31 mouse cellular contexts compared by ENCODE assay signal in the genomic region with DNA sequence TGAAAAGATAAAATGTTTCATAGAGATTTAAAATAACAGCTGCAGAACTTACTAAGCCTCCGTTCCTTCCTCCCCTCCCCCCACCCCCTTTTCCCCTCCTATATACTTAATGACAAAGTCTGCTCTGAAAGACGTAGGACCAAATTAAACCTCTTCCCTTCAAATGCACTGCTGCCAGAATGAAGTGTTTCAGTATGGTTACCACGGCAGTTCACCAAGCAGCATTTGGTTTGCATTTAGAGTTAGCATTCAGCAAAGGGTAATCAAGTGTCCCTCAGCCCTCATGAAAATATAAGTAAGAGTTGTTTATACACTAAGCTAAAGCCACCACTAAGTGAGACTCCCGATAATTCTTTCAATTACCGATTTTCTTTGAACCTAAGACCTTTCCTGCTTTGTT.
"Had no signal": no experiment of that assay in that cellular context is flagged by ENCODE, and none has a peak within 500 bp of the region (broad histone marks: within the 10 kb centered on the region; RNA-seq: fewer than 3 reads in every experiment).

No protein-coding gene starts in this region.

- ATAC-seq: liver, embryonic 12.5 days; liver, postnatal 0 days; lung, postnatal 0 days; midbrain, embryonic 13.5 days; midbrain, embryonic 15.5 days; midbrain, embryonic 16.5 days had no signal

- H3K4me2 ChIP-seq: limb, embryonic 12.5 days; limb, embryonic 13.5 days; limb, embryonic 15.5 days; liver, embryonic 11.5 days; liver, embryonic 12.5 days; liver, embryonic 13.5 days; liver, embryonic 15.5 days; lung, embryonic 14.5 days; lung, embryonic 15.5 days; midbrain, embryonic 11.5 days; midbrain, embryonic 12.5 days; midbrain, embryonic 13.5 days; midbrain, embryonic 15.5 days; neural tube, embryonic 12.5 days had no signal

- H3K36me3 ChIP-seq: midbrain, embryonic 15.5 days had no signal

- H3K4me1 ChIP-seq: liver, embryonic 13.5 days; liver, embryonic 15.5 days had no signal

- H3K4me3 ChIP-seq: left cerebral cortex, adult 2 months; limb, embryonic 12.5 days; limb, embryonic 13.5 days; limb, embryonic 15.5 days; liver, embryonic 12.5 days; liver, embryonic 13.5 days; liver, embryonic 15.5 days; lung, embryonic 15.5 days; megakaryocyte, embryonic 14.5 days; midbrain, embryonic 10.5 days; midbrain, embryonic 12.5 days; midbrain, embryonic 13.5 days; midbrain, embryonic 15.5 days; myocyte; neural tube, embryonic 12.5 days had no signal

- DNase-seq: left cerebral cortex, postnatal 4 days; liver; liver, embryonic 13.5 days; liver, postnatal 0 days; lung, adult 18-20 months; lung, adult 2 months; lung, embryonic 14.5 days; lung, postnatal 10 days; lung, postnatal 14 days; lung, postnatal 36 days; midbrain, embryonic 14.5 days had no signal

- H3K27me3 ChIP-seq: limb, embryonic 12.5 days; limb, embryonic 15.5 days; liver, embryonic 12.5 days; liver, embryonic 13.5 days; liver, embryonic 15.5 days; lung, embryonic 15.5 days; midbrain, embryonic 15.5 days; neural tube, embryonic 12.5 days had no signal

- H3K9ac ChIP-seq: limb, embryonic 12.5 days; limb, embryonic 13.5 days; limb, embryonic 15.5 days; liver, embryonic 12.5 days; liver, embryonic 13.5 days; liver, embryonic 14.5 days; liver, embryonic 15.5 days; liver, postnatal 0 days; lung, embryonic 14.5 days; lung, embryonic 15.5 days; midbrain, embryonic 12.5 days; midbrain, embryonic 13.5 days; midbrain, embryonic 15.5 days; neural tube, embryonic 12.5 days had no signal

- H3K9me3 ChIP-seq: limb, embryonic 12.5 days; limb, embryonic 13.5 days; limb, embryonic 15.5 days; liver, embryonic 12.5 days; liver, embryonic 13.5 days; liver, embryonic 15.5 days; lung, embryonic 15.5 days; megakaryocyte, embryonic 14.5 days; midbrain, embryonic 10.5 days; midbrain, embryonic 12.5 days; midbrain, embryonic 13.5 days; midbrain, embryonic 15.5 days; neural tube, embryonic 12.5 days had no signal

- H3K27ac ChIP-seq: left cerebral cortex, adult 2 months; limb, embryonic 12.5 days; limb, embryonic 13.5 days; limb, embryonic 15.5 days; liver, embryonic 12.5 days; liver, embryonic 13.5 days; liver, embryonic 14.5 days; liver, embryonic 15.5 days; lung, embryonic 15.5 days; macrophage; midbrain, embryonic 10.5 days; midbrain, embryonic 12.5 days; midbrain, embryonic 13.5 days; midbrain, embryonic 15.5 days; neural tube, embryonic 12.5 days had no signal
